Mouse (Mus musculus): ENCODE measurements around the gene Acvr2b.

DNA sequence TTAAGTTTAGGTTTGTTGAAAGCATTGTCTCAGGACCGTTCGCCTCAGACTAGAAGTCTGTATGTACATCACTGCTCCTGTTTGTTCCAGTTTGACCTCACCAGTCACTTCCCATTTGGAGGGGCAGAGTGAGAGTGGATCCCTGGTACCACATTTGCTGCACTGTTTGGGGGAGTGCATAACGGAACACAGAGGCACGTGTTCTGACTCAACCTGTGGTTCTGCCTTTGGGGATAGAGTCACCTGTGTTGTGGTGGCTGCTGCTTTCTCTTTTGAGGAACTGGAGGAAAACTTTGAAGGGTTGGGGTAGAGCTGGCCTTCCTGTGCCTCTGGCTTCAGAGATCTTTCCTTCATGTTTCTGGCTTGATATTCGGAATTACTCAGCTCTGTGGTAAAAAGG lies 2.2 kb downstream of the Acvr2b start:
- TF ChIP-seq POLR2A (IDR thresholded peaks at IDR 0.05; ENCODE audit: low read depth, low read length), result no peak
- no peak for TF ChIP-seq CTCF (IDR thresholded peaks at IDR 0.05; ENCODE audit: borderline replicate concordance, insufficient read depth, low read length)
